Mouse (Mus musculus): ENCODE data around the gene Zfp995.
"Not testable (repeated sequence)": the region's sequence is repeated elsewhere in the genome, so short reads cannot be mapped to it uniquely, and the experiment has no call there.

The Zfp995 gene

DNA sequence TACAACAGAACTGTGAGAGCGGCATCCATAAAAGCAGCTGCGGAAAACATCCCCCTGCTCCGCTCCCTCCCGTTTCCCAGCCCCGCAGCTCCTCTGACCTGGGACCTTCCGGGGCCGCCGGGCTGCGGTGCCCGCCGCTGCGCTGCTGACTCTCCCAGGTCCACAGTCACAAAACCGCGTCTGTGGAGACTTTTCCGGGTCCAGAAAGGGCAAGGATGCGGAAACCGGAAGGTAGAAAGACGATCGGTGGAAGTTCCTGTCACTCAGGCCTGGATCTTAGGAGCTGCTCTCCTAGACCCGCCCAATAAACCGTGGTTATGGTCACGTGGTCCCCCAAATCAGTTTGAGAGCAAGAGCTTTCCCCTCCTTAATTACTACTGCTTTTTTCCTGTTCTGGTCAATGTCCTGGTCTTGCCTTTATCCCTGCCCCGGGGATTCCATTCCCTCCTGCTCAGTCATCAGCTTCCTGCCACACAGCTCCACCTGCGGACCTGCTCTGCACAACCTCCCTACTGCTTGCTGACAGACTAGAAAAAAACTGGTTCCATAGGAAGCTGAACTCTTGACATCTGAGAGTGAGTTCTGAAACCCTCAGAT is at the start of gene Zfp995:
TSS of gene Zfp995 (minus strand) at position 471 of the 597 bp plus-strand sequence.
- DNase-seq (ENCODE audit: low read depth) = peak; percentile 80

- DNase-seq (ENCODE audit: low read depth) = peak; percentile 31
These were observed 687 bp downstream of the Zfp995 start for GRCm38 (mm10) chr17:21909039-21909438.

DNA sequence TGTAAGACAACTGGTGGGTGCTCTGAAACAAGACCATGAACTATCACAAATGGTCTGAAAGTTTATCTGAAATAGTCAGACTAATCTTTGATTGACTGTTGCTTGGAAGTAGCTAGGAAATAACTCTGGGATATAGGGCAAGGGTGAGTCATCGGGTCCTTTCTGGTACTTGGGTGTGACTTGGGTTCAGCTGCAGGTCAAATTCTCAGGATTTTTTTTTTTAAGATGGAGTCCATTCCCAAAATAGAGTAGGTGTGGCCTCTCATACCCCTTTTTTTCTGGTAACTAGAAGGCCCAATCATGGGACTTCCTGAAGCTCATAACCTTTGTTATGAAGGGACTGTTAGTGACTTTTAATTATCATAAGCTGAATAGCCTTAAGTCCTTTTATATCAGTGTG is 38.5 kb downstream of the Zfp995 start:
- peak; percentile 23 for DNase-seq (ENCODE audit: low read depth)

DNA sequence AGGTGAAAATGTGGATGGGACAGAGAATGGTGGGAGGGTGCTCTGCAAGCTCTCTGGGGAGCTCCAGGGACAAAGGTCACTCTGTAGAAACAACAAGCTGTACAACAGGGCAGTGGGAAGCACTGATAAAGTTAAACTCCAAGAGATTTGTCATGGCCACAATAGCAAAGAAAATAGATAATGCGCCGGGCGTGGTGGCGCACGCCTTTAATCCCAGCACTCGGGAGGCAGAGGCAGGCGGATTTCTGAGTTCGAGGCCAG is 63.5 kb downstream of the Zfp995 start:
- DNase-seq (ENCODE audit: low read depth) = not testable (repeated sequence)

DNA sequence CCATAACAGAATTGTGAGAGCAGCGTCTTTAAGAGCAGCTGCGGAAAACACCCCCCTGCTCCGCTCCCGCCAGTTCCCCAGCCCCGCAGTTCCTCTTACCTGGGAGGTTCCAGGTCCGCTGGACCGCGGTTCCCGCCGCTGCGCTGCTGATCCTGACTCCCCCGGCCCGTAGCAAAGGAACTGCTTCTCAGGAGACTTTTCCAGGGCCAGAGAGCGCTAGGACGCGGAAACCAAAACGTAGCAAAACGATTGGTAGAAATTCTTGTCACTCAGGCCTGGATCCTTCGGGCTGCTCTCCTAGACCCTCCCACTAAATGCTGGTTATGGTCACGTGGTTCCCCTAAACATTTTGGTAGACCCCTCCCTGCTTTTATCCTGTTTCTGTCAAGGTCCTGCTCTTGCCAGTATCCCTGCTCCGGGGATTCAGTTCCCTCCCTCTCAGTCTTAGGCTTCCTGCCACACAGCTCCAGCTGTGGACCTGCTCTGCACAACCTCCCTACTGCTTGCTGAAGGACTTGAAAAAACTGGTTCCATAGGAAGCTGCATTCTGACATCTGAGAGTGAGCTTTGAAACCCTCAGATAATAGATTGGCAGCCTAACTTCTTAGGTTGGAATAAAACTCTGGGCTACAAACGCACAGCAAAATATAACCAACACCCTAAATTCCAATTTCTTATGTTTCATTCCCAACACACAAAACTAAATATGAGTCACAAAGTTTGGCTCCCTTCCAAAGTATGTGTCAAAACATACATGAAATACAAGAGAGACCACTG is 64.0 kb downstream of the Zfp995 start, which contains the start of gene Zfp820:
TSS of gene Zfp820 (minus strand) at position 228 of the 777 bp plus-strand sequence.
- peak; percentile 91 for DNase-seq (ENCODE audit: low read depth)

DNA sequence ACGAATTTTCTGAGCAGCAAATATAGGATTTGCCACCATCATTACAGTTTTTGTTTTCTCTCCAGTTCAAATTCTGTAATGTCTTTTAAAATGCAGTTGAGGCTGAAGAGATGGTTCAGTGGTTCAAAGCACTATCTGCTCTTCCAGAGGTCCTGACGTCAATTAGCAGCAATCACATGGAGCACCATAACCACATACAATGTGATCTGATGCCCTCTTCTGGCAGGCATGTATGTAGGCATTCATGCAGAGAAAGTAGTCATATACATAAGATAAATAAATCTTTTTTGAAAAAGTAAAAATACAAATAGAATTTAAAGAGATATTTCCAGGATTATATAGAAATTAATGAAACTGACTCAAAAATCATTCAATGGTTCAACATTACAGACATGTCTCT is 71.2 kb downstream of the Zfp995 start:
- DNase-seq (ENCODE audit: low read depth) = peak; percentile 28
